Mouse (Mus musculus) MEL-GATA-1-ER (cell line): ENCODE data around the gene Gm4177.
"Not testable (repeated sequence)": the region's sequence is repeated elsewhere in the genome, so short reads cannot be mapped to it uniquely, and the experiment has no call there.

Experiments
- DNase-seq: peaks from one replicate; pipeline ENCODE4 v3.0.0-alpha.2; 2012; ENCODE audit warnings: low read depth; ENCODE audit errors: extremely low read depth

Gm4177 gene

GRCm38 (mm10) chr7:21796628-21797027 is at the start of gene Gm4177:
Gene Gm4177 (minus strand): TSS chr7:21796728.
- DNase-seq = not testable (repeated sequence)

- not testable (repeated sequence) for DNase-seq
Observed at GRCm38 (mm10) chr7:21844167-21844566, 47.6 kb upstream of the Gm4177 start, which contains the start of gene Gm5725. Gene Gm5725 (minus strand): TSS chr7:21844267.

- DNase-seq = not testable (repeated sequence)
Observed at GRCm38 (mm10) chr7:21832051-21832450, 35.5 kb upstream of the Gm4177 start, which contains the start of gene Vmn1r135. Gene Vmn1r135 (plus strand): TSS chr7:21832351.

GRCm38 (mm10) chr7:21761375-21761774 is 35.2 kb downstream of the Gm4177 start, which contains the start of gene Gm4175:
Gene Gm4175 (minus strand): TSS chr7:21761475.
- DNase-seq = not testable (repeated sequence)
